Mouse (Mus musculus) spleen, adult 2 months (tissue): Measurements from ENCODE around the gene Arel1. TPM values are rescaled to one million over a fixed set of nuclear protein-coding genes. Genes with fewer than 3 reads are reported as not detected.

Experiments used
- DNase-seq, 2 experiments: peaks; one replicate each; pipeline versions ENCODE4 v3.0.0 to v3.0.0-alpha.2; 2012 to 2021; ENCODE audit warnings: low spot score in 2 of 2, low read depth in 1 of 2
- H3K27ac ChIP-seq: fragments of 200-500 bp; 2 replicates; pipeline ENCODE4 v1.5.1; 2012; ENCODE audit warnings: low read length, inconsistent platforms; ENCODE audit not compliant: insufficient read depth
- H3K27me3 ChIP-seq: fragments of 200-500 bp; 2 replicates; pipeline ENCODE4 v1.6.1; 2012; ENCODE audit warnings: mild to moderate bottlenecking, moderate library complexity, low read length, inconsistent platforms; ENCODE audit not compliant: control insufficient read depth, insufficient read depth
- H3K36me3 ChIP-seq: fragments of 200-500 bp; 2 replicates; pipeline ENCODE4 v1.6.1; 2012; ENCODE audit warnings: mild to moderate bottlenecking, low read length, inconsistent platforms; ENCODE audit not compliant: control insufficient read depth, insufficient read depth
- H3K4me1 ChIP-seq: fragments of 200-500 bp; 2 replicates; pipeline ENCODE4 v1.6.1; 2011; ENCODE audit warnings: inconsistent platforms; ENCODE audit not compliant: control insufficient read depth, insufficient read depth, insufficient read length
- H3K4me3 ChIP-seq: fragments of 200-500 bp; 2 replicates; pipeline ENCODE4 v1.5.1; 2011; ENCODE audit warnings: mild to moderate bottlenecking, inconsistent platforms; ENCODE audit not compliant: insufficient read depth, insufficient read length; ENCODE audit errors: extremely low read depth
- CTCF ChIP-seq: fragments of 200-500 bp; IDR thresholded peaks from 2 replicates; pipeline ENCODE4 v1.5.1; 2011; ENCODE audit warnings: mild to moderate bottlenecking, inconsistent platforms; ENCODE audit not compliant: insufficient read depth, insufficient read length, insufficient replicate concordance; ENCODE audit errors: extremely low read depth
- POLR2A ChIP-seq: fragments of 200-500 bp; IDR thresholded peaks from 2 replicates; pipeline ENCODE4 v1.6.1; 2011; ENCODE audit warnings: low read depth, low read length, inconsistent platforms
- WGBS: fragments of 180-500 bp; shearing (Covaris S2); methylation state at CpG from one replicate; pipeline ENCODE4 v1.1.7; 2018; 5-methylcytosine and 5-hydroxymethylcytosine counted together
- polyA plus RNA-seq: library from polyadenylated mRNA; depleted of rRNA; stranded (reverse); fragments of >200 nt; gene quantifications from 2 replicates; pipeline ENCODE4 v1.2.3, GENCODE M21; 2012

Arel1 gene
- polyA plus RNA-seq, 1 experiment: 24.6 TPM

DNA sequence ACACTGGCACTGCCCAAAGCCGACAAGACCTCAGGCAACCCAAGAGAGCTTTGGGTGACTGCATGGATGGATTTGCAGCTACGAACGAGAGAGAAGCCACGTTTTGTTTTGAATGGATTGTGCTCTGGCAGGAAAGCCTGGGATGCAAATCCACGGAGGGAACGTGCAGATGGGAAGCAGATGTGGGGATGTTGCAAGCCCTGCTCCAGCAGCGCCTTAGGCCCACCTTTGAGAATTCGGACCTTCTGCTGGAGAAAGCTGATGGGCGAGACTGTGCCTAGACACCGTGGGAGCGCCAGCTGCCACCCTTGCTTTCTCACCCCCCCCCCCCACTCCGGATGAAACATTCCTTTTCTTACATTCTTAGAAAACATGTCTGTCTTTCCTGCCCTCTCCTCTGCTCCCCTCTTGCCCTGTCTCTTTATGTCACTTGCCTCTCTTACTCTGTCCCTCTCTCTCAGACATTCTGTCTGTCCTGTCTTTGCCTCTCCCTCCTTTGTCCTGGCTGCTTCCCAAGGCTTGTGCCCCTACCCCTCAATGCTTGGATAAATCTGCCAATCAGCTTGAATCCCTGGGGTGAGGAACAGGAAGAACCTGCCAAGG lies 63.6 kb downstream of the Arel1 start:
- no peak overlapping the region for H3K4me3 ChIP-seq
- no peaks in the 10 kb centered on the region for H3K4me1 ChIP-seq
- TF ChIP-seq CTCF (no peak), POLR2A (no peak)
- H3K27ac ChIP-seq: no peak overlapping the region
- no peak for DNase-seq
- 88% methylated on average over 12 of the region's 12 CpGs for WGBS
- H3K27me3 ChIP-seq: no peaks in the 10 kb centered on the region
- H3K36me3 ChIP-seq: no peaks in the 10 kb centered on the region

DNA sequence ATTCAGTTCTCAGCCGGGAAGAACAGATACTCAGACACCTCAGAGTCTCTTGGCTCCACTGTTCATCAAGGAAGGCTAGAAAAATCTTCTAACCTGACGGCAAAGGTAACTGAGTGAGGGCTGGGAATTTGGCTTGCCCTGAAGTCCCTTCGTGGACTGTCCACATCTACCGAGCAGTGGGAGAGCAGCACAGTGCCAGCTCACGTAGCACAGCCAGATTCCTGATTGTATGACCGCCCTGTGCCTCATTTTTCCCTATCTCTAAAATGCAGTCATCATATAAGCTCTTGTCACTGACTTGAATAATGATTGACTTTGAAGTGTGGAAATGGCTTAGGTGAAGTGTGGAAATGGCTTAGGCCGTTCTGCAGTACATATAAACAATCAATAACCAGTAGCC lies 66.3 kb downstream of the Arel1 start:
- 83% methylated on average over 7 of the region's 7 CpGs for WGBS
- Histone ChIP-seq H3K4me1 (no peaks in the 10 kb centered on the region), H3K4me3 (no peak overlapping the region), H3K27me3 (no peaks in the 10 kb centered on the region), H3K27ac (no peak overlapping the region), H3K36me3 (no peaks in the 10 kb centered on the region)
- TF ChIP-seq POLR2A (no peak), CTCF (no peak)
- DNase-seq: no peak

DNA sequence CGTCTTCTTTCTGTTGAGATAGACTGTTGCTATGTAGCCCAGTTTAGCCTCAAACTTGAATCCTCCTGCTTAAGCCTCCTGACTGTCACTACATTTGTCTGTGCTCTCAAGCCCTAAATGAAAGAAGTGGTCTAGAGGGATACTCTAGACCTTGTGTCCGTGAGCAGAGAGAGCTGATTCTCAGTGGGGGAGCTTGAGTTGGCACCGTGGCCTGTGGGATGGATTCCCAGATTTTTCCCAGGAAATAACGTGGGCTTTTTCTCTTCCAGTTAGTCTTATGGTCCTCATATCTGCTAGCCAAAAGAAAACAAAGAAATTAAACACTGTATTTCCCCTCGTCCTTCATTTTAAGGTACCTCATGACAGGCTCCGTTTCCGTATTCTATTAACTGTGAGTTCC lies 70.4 kb downstream of the Arel1 start:
- DNase-seq: no peak
- H3K36me3 ChIP-seq: no peaks in the 10 kb centered on the region
- H3K27me3 ChIP-seq: no peaks in the 10 kb centered on the region
- 79% methylated on average over 7 of the region's 7 CpGs for WGBS
- H3K4me1 ChIP-seq: no peaks in the 10 kb centered on the region
- no peak for TF ChIP-seq CTCF
- TF ChIP-seq POLR2A: no peak
- H3K27ac ChIP-seq: no peak overlapping the region
- H3K4me3 ChIP-seq: no peak overlapping the region

DNA sequence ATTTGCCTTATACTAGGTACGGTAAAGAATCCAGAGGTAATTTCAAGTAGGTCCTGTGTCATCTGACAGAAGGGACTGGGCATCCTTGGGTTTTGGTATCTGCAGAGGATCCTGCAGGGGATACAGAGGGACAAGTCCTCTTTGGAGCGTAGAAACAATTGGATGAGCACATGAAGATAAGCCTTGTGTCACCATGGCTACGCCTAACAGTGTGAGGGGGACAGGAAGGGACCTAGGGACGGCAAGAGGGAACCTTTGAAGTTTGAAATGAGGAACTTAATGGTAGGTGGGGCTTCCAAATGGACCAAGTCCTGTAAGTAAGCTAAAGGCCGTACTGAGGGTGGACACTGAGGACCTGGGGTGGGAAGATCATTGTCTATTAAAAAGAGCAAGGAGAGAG lies 73.4 kb downstream of the Arel1 start:
- Histone ChIP-seq H3K27me3 (no peaks in the 10 kb centered on the region), H3K27ac (no peak overlapping the region), H3K4me1 (no peaks in the 10 kb centered on the region), H3K36me3 (no peaks in the 10 kb centered on the region), H3K4me3 (no peak overlapping the region)
- TF ChIP-seq CTCF: no peak
- TF ChIP-seq POLR2A: no peak
- 37% methylated on average over 5 of the region's 5 CpGs for WGBS
- no peak for DNase-seq

DNA sequence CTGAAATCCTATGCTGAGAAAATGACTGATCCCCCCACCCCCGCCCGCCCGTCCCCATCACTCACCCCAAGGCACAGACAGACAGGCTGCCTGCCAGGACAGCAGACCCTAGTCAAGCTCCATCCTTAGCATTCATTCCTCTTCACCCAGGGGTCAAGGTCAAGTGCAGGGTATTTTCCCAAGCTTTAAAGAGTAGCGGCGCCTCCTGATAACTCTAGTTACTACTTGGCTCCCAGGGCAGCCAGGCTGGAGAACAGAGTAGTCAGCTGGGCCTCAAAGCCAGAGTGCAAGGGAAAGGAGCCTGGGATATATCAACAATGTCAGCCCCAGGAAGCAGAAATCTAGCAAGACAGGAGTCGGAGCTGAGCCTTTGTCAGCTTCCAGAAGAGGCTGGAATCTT lies 74.5 kb downstream of the Arel1 start:
- no peak for DNase-seq
- Histone ChIP-seq H3K27me3 (no peaks in the 10 kb centered on the region), H3K36me3 (no peaks in the 10 kb centered on the region), H3K4me1 (no peaks in the 10 kb centered on the region), H3K4me3 (no peak overlapping the region), H3K27ac (no peak overlapping the region)
- WGBS: 90% methylated on average over 6 of the region's 6 CpGs
- TF ChIP-seq POLR2A (no peak), CTCF (no peak)

DNA sequence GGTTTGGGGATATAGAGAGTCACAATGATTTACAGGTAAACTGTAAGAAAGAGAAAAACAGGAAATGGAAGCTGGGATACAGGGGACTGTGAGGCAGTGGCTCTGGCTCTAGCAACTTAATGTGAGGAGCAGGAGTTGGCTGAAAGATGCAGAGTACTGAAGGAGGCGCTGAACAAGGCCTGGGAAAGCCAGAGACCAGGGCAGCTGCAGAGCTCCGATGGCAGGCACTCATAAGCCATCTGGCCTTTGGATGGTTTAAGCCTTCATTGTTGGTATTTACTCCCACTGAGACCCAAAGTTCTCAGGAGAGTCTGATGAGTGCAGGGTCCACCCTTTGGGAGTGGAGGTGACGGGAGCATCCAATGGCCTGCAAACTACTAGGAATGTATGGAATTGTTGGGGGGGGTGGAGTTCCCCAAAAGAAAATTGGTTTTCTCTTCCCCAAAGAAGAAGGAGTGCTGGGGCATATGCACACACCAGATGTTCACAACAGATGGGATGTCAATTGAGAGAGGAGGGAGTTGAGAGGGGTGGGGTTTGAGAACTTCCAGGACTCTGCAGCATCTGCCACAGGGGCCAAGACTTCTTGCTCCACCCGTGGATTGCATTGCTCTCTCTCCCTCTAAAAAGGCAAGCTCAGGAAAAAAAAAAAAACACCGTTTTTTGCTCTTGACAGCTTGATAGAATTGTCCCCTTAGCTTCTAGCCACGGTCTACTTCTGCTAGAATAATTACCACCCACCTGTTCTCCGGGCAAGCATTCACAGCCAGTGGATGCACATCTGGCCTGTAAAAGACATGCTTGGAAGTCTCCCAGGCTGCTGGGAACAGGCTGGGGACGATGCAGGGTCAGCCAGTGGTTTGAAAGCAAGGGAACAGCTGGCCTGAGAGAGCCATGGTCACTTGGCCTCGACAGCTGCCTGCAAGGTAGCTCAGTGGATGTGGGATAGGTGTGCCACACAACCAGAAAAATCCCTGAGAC lies 76.8 kb downstream of the Arel1 start:
- H3K4me3 ChIP-seq: no peak overlapping the region
- H3K27ac ChIP-seq: no peak overlapping the region
- H3K36me3 ChIP-seq: no peaks in the 10 kb centered on the region
- H3K4me1 ChIP-seq: no peaks in the 10 kb centered on the region
- no peak for DNase-seq
- no peaks in the 10 kb centered on the region for H3K27me3 ChIP-seq
- TF ChIP-seq POLR2A (no peak), CTCF (no peak)
- WGBS: 63% methylated on average over 9 of the region's 9 CpGs

DNA sequence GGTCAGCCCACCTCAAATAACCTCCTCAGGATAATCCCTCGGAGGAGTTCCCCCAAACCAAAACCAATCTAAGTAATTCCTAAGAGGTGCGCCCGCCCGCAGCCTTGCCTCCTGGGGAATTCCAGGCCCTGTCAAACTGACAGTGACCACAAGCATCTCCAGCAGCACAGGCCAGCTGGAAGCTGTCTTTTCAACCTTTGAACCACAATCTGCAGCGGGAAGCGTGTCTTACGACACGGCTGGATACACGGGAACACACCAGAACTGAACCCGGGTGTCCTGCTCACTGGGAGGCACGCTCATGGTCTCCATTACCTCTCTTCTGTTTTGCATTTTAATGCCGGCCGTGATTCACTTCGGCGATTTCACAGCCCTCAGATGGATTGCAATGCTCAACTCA lies 80.4 kb downstream of the Arel1 start:
- no peak for DNase-seq
- 80% methylated on average over 15 of the region's 15 CpGs for WGBS
- no peaks in the 10 kb centered on the region for H3K4me1 ChIP-seq
- H3K4me3 ChIP-seq: no peak overlapping the region
- H3K36me3 ChIP-seq: no peaks in the 10 kb centered on the region
- no peak overlapping the region for H3K27ac ChIP-seq
- H3K27me3 ChIP-seq: no peaks in the 10 kb centered on the region
- no peak for TF ChIP-seq POLR2A
- no peak for TF ChIP-seq CTCF
